Mouse (Mus musculus) E14TG2a.4 (cell line): ENCODE data around the gene Vstm5.
A peak's percentile ranks its signal among the peaks of the same experiment; 100 is the strongest.

Source experiments
- H3K27me3 ChIP-seq: 2 replicates; pipeline ENCODE4 v1.6.1; 2014; ENCODE audit warnings: low read length, control low read depth; ENCODE audit not compliant: insufficient read depth
- H3K36me3 ChIP-seq: 2 replicates; pipeline ENCODE4 v1.6.1; 2014; ENCODE audit warnings: low read length, control low read depth; ENCODE audit not compliant: insufficient read depth
- H3K4me1 ChIP-seq: replicated peaks from 2 replicates; pipeline ENCODE4 v1.6.1; 2014; ENCODE audit warnings: low read depth, low read length, control low read depth
- H3K4me3 ChIP-seq: replicated peaks from 2 replicates; pipeline ENCODE4 v1.5.1; 2014; ENCODE audit warnings: mild to moderate bottlenecking, low read length
- H3K9me3 ChIP-seq: 2 replicates; pipeline ENCODE4 v1.6.1; 2014; ENCODE audit warnings: low read length, control low read depth
- CTCF ChIP-seq: conservative IDR thresholded peaks from 2 replicates; pipeline ENCODE4 v1.5.1; 2014; ENCODE audit warnings: low read length
- NANOG ChIP-seq: IDR thresholded peaks from 2 replicates; pipeline ENCODE4 v1.6.1; 2014; ENCODE audit warnings: borderline replicate concordance, low read length, mixed read lengths
- POU5F1 ChIP-seq: IDR thresholded peaks from 2 replicates; pipeline ENCODE4 v1.6.1; 2014; ENCODE audit warnings: low read length, borderline replicate concordance

The Vstm5 gene

DNA sequence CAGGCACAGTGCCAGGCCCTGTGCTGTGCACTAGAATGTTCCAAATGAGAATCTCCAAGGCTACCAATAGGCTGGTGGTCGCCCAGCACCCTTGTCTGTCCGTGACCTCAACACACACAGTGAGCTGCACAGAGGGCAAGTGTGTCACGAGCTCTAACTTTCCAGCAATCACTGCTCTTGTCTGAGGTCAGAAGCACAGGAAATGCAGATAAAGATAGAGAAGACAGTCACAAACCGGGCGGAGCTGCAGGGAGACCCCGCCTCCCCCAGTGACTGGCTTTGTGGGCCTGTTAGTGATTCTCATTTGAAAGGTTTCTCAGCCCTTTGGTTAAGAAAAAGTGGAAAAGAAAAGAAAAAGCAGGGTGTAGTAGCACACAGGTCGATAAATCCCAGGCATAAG is 11.5 kb downstream of the Vstm5 start:
- no peak for TF ChIP-seq NANOG
- no peaks in the 10 kb centered on the region for H3K9me3 ChIP-seq
- no peaks in the 10 kb centered on the region for H3K27me3 ChIP-seq
- no peaks in the 10 kb centered on the region for H3K36me3 ChIP-seq
- H3K4me3 ChIP-seq: no peak overlapping the region
- H3K4me1 ChIP-seq: peaks cover 18% of the 10 kb centered on the region

DNA sequence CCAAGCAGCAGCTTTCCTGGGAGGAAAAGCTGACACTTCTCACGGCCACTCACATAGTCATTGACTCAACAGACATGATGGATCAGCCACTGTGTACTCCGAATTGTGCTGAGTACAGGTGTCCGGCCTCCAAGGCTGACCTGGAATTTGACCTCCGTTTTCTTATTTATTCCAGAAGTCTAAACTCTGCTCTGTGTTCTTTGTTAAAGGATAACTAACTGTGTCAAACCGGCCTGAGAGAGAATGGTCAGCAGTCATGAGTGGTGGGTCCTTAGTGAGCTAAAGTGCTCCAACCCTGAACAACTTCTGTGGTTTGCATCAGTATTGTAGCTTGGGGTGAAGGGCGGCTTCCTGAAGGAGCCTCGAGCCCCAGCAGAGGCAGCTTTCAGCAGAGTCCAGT is 13.4 kb downstream of the Vstm5 start:
- no peaks in the 10 kb centered on the region for H3K9me3 ChIP-seq
- no peaks in the 10 kb centered on the region for H3K27me3 ChIP-seq
- TF ChIP-seq NANOG (no peak), CTCF (no peak), POU5F1 (no peak)
- no peaks in the 10 kb centered on the region for H3K36me3 ChIP-seq
- no peak overlapping the region for H3K4me3 ChIP-seq
- peaks cover 11% of the 10 kb centered on the region for H3K4me1 ChIP-seq

DNA sequence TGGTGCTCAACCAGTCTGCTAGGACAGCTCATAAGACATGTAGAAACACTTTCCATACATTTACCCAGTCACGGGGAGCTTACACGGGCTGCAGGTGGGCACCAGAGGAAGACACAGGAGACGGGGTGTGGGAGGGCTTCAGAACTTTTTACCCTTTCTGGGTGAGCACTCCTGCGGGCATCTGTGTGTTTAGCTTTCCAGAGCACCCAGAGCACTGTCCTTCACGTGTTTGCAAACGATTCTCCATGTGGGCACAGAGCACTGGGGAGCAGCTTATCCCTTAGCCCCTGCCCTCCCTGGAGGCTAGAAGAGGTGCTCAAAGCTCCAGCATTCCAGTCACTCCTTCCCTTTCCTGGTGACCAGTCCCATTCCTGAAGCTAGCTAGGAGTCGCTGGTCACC is 15.7 kb downstream of the Vstm5 start:
- Histone ChIP-seq H3K36me3 (no peaks in the 10 kb centered on the region), H3K27me3 (no peaks in the 10 kb centered on the region), H3K4me3 (no peak overlapping the region), H3K9me3 (no peaks in the 10 kb centered on the region), H3K4me1 (peaks cover 11% of the 10 kb centered on the region)
- TF ChIP-seq POU5F1 (no peak), NANOG (no peak), CTCF (no peak)

DNA sequence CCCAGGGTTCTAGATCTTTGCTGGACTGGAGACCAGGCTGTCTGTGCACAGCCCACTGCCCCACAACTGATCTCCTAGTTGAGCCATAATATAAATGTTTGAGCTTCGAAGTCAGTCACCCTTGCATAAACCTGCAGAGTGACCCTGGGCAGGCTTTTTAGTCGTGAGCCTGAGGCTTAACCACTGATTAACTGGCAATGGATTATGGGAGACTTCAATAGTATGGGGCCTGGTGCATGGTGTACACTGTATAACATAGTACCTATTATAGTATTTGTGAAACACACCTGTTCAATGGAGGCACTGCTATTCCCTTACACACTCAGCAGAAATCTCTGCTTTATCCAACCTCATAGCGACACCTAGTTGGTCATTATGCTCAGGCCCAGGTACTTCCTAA is 17.4 kb downstream of the Vstm5 start:
- Histone ChIP-seq H3K9me3 (no peaks in the 10 kb centered on the region), H3K4me1 (peaks cover 11% of the 10 kb centered on the region), H3K27me3 (no peaks in the 10 kb centered on the region), H3K36me3 (peaks cover 15% of the 10 kb centered on the region), H3K4me3 (no peak overlapping the region)
- TF ChIP-seq CTCF (no peak), NANOG (no peak), POU5F1 (no peak)

DNA sequence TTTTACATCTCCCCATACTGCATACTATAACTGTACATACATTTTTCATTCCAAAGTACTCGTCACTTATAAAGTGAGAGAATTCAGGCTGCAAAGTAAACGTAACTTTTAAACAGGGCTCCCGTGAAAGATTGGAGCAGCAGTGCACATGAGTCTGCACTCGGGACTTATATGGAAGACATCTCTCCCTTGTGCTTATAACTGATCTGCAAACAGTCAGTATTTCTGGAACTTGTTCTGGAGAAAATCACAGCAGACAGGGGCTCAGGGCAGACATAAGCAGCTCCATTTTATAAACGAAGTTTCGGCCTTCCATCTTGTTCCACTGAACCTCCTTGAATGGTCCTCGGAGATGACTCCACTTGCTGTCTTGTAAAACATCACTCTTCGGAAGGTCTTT is 23.1 kb downstream of the Vstm5 start:
- H3K36me3 ChIP-seq: peaks cover 72% of the 10 kb centered on the region
- H3K4me3 ChIP-seq: no peak overlapping the region
- H3K4me1 ChIP-seq: peaks cover 12% of the 10 kb centered on the region
- no peaks in the 10 kb centered on the region for H3K9me3 ChIP-seq
- no peak for TF ChIP-seq POU5F1
- no peak for TF ChIP-seq CTCF
- no peak for TF ChIP-seq NANOG
- no peaks in the 10 kb centered on the region for H3K27me3 ChIP-seq

DNA sequence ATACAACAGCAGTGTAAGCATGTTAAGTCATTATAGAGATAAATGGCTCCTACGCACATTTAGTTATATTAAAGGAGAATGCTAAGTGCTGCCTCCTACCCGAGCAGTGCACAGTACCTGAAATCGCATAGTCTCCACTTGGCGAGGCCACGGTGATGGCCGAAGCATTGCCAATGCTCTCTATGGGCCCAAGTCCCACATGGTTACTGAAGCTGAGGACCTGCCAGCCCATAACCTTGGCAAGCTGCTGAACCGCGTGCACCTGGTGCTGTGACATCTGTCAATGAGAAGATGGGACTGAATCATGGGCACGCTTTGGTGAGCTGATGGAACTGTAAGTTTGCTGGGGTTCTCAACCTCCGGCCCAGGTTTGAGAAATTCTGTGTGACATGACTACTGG is 24.6 kb downstream of the Vstm5 start:
- TF ChIP-seq NANOG (no peak), CTCF (0 out of 2 replicates have a peak, but pooled peaks have one; percentile 3)
- Histone ChIP-seq H3K9me3 (no peaks in the 10 kb centered on the region), H3K4me3 (no peak overlapping the region), H3K4me1 (peaks cover 12% of the 10 kb centered on the region), H3K27me3 (no peaks in the 10 kb centered on the region), H3K36me3 (peaks cover 87% of the 10 kb centered on the region)

DNA sequence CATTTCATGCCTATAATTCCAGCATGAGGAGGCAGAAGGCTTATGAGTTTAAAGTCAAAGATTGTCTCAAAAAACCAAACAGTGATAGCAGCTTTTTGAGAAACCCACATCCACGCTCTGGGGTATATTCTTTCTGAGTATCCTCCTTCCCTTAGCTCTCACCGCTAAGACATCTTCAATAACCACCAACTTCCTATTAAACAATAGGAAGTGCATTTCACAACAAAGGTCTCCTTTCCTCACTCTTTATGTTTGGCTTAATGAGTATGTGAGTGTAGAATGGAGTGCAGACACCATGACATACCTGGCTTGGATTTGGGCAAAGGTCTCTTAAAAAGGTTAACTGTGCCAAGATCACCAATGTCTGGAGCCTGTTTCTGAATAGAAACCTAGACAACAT is 35.1 kb downstream of the Vstm5 start:
- Histone ChIP-seq H3K4me1 (peaks cover 52% of the 10 kb centered on the region), H3K4me3 (no peak overlapping the region), H3K27me3 (no peaks in the 10 kb centered on the region), H3K9me3 (no peaks in the 10 kb centered on the region), H3K36me3 (peaks cover 88% of the 10 kb centered on the region)
- TF ChIP-seq POU5F1 (no peak), NANOG (no peak), CTCF (no peak)

DNA sequence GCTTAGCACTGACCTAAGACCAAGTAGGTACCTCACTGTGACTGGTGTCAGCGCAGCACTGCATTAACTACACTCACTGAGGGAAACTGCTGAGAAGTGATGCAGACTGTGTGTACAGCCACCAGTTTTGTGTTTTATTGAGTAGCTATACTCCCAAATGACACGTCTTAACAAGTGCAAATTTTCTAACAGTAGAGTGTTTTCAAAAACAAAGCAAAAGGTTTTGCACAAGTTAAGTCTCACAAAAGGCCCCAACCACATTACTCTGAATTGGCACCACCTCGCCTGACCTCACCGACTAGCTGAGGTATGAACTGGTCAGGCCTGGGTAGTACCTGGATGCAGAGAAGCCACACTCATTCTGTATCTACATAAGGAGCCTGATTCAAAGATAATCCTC is 38.0 kb downstream of the Vstm5 start:
- Histone ChIP-seq H3K36me3 (peaks cover 60% of the 10 kb centered on the region), H3K27me3 (no peaks in the 10 kb centered on the region), H3K4me3 (no peak overlapping the region), H3K4me1 (peaks cover 45% of the 10 kb centered on the region), H3K9me3 (no peaks in the 10 kb centered on the region)
- peak; percentile 63; the same call in 1 of the 2 replicates for TF ChIP-seq NANOG
- TF ChIP-seq POU5F1: no peak
- TF ChIP-seq CTCF: no peak

DNA sequence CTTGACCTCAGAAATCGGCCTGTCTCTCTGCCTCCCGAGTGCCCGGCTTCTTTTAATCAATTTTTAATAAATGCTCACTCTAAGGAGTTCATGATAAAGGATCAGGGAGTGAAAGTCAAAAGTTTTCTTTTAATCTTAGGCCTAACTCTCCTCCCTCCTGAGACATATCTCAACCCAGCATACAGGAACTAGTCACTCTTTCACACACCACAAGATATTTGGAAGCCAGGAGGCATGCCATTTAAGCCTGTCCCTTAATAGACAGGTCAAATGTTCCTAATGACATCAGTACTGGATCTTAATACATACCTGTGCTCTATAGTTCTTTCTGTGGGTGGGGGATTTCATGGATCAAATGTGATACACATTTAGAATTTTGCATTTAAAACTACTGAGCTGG is 39.5 kb downstream of the Vstm5 start:
- H3K4me3 ChIP-seq: 0 out of 2 replicates have a peak overlapping the region, but pooled peaks have one; percentile 17
- H3K4me1 ChIP-seq: peaks cover 45% of the 10 kb centered on the region
- H3K27me3 ChIP-seq: no peaks in the 10 kb centered on the region
- no peak for TF ChIP-seq CTCF
- TF ChIP-seq NANOG: no peak
- TF ChIP-seq POU5F1: no peak
- H3K36me3 ChIP-seq: peaks cover 45% of the 10 kb centered on the region
- H3K9me3 ChIP-seq: no peaks in the 10 kb centered on the region
